Mouse (Mus musculus): ENCODE results near the gene Bnipl.

DNA sequence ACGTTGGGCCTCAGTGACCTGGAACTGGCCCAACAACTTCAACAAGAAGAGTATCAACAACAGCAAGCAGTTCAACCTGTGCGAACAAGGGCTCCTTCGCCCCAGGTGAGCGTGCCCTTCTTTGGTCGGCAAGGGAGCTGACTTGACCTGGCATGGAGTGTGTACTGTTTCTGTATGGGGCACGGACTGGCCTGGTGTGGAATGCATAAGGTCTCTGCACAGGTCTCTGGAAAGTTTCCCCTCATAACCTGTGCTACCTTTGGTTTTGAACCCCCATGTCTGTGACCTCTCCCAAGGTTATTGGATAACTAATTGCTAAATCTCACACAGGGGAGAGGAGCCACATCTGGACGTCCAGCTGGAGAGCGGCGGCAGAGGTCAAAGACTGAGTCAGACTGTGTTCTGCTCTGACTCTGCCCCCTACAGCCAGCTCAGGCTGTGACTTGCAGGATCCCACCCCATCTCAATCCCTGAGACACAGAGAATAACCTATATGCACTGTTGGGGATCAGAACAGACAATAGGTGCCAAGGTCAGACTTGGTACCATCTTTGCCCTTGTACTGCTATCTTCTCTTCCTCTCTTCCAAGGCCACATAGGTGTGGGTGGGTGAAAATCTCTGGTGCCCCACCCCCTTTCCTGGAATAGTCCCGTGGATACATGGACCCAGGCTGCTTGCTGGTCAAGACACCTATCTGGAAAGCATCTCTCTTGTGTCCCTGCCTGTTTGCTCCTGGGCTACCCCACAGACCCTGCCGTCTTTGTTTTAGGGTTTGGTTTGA lies 44.5 kb upstream of the Bnipl start:
- TF ChIP-seq CTCF (IDR thresholded peaks at IDR 0.05; ENCODE audit: low read depth, low read length), result no peak
- no peak for TF ChIP-seq GATA1 (IDR thresholded peaks at IDR 0.05; ENCODE audit: borderline replicate concordance, low read length)
- no peak for TF ChIP-seq POLR2AphosphoS5 (IDR thresholded peaks at IDR 0.05; ENCODE audit: insufficient replicate concordance, low read depth, low read length)
